Mouse (Mus musculus): ENCODE results near the gene Zfp574.
"Not testable (repeated sequence)": the region's sequence is repeated elsewhere in the genome, so short reads cannot be mapped to it uniquely, and the experiment has no call there.

The Zfp574 gene

DNA sequence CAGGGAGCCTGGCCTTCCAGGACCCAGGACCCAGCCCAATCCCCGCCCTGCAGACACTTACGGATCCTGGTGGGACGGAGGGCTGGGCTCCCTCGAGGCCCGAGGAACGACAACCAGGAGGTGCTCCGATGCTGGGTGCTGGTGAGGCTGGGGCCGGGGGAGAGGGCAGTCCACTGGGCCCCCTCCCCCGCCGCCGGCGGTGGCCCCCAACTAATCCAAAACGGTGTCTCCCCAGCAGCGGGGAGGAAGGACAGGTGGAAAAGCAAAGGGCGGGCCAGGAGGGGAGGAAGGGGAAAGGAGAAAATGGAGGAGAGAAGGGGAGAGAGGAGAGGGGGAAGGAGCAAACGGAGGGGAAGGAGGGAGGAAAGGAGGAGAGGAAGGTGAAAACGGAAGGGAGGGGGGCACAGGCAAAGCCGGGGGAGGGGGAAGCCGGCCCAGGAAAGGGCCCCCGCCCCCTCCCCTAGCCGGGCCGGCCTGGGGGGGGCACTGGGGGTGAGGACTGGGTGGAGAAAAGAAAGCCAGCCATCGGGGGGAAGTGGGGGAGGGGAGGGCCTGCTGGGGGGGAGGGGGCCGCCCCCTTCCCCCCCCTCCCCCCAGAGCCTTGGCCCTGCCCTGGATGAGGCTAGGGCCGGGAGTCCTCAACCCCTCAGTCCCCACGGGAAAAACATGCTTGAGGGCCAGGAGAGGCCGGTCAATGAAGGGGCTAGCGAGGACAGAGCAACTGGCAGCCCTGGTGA lies at the start of gene Zfp574, which contains the start of gene Grik5:
Gene Zfp574, plus strand, starts transcription at position 589 of the 737 bp plus-strand sequence.
Gene Grik5, minus strand, starts transcription at position 368 of the 737 bp plus-strand sequence.
- DNase-seq = no peak

DNA sequence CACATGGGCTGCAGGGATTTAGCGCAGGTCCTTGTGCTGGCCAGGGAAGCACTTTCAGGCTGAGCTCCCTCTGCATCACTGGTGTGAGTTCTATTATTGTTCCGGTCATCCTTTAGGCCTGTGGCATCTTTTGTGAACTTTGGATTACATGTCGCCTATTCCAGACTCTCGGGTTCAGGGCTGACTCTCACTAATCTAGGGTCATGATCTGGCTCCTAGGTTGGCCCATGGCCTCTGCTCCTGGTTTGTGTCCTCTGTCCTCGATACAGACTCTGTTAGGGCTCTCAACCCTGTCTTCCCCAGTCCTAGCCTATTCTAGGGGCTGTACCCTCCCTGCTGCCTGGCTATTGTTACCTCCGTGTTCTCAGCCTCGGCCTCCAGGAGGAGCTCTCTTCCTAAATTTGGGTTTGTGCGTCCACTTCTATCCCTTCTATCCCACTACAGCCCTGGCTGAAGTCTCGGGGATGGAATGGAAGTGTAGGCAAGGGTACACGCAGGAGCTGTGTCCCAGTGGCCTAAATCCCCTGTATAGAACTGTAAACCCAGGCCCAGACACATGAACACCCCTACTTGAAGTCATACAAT lies 46.4 kb upstream of the Zfp574 start:
- no peak for DNase-seq

DNA sequence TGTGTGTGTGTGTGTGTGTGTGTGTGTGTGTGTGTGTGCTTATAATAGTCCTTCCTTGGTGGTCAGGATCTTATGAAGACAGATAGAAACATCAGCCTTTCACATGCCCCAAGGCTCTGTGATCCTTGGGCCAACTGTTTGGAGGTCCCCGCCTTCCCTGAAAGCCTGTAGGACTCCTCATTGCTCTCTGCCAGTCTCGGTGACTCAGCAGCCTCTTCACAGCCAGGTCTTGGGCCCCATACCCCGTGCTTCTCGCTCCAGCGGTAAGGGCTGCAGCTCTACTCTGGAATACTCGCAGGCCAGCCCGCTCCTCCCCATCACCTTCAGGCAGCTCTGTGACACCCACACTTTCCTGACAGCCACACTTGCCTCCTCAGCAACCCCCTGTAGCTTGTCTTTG lies 45.9 kb upstream of the Zfp574 start:
- no peak for DNase-seq

- DNase-seq = peak; percentile 86
These were observed 42.2 kb upstream of the Zfp574 start for GRCm38 (mm10) chr7:25030032-25030753.

- DNase-seq = no peak
These were observed 40.8 kb upstream of the Zfp574 start for GRCm38 (mm10) chr7:25031528-25031927.

- DNase-seq = no peak
These were observed 37.6 kb upstream of the Zfp574 start for GRCm38 (mm10) chr7:25034796-25035195.

DNA sequence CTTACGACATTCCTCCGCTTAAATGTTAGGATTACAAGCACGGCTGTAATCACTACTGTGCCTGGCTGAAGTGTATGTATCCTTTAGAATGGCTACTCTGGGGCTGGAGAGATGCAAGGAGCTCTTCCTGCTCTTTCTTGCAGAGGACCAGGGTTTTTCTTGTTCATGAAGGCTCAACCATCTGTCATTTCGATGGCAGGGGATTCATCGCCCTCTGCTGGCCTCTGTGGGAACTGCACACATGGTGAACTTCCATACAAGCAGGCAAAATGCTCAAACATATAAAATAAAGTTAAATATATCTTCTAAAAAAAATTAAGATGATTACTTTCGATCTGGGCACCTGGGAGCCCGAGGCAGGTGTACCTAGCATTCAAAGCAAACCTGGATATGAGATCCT lies 36.5 kb upstream of the Zfp574 start:
- peak; percentile 92 for DNase-seq

GRCm38 (mm10) chr7:25041921-25042320 lies 30.4 kb upstream of the Zfp574 start:
- no peak for DNase-seq

DNA sequence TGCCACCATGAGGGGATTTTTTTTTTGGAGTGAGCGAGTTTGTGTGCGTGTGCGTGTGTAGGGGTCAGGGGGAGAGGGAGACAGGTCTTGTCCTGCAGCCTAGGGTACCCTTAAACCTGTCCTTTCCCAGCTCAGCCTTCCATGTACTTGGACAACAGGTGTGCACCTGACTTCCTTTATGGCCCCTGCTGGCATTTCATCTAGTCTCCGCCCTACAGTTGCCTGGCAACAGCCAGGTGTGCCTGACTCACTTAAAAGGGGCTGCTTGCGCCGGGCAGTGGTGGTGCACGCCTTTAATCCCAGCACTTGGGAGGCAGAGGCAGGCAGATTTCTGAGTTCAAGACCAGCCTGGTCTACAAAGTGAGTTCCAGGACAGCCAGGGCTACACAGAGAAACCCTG lies 27.8 kb upstream of the Zfp574 start:
- not testable (repeated sequence) for DNase-seq

GRCm38 (mm10) chr7:25047363-25047762 lies 25.0 kb upstream of the Zfp574 start:
- no peak for DNase-seq

DNA sequence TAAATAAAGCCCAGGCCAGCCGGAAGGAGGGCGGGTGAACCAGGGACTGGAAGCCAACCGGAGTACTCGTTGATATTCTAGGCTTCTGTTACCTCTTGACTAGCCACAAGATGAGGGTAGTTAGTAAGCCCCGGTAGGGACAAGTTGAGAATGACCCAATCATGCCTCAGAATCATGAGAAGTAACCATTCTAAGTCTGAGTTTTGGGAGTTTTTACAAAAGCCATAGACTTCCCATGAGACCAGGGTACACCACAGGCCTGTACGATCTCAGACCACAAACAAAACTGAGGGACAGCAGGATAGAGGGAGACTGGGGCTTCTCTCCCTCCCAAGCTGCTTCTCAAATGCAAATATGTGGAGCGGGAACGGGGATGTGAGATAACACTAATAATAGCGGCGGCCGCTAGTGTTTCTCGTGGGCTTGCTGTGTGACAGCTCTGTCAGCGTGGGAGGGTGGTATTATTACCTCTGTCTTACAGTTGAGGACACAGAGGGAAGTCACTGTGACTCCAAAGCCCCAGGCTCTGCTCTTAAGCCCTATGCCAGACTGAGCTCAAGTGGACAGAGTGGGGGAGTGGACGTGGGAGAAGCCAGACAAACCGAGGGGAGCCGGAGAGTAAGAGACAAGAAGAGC lies 23.0 kb upstream of the Zfp574 start:
- DNase-seq = no peak

GRCm38 (mm10) chr7:25052587-25052986 lies 19.8 kb upstream of the Zfp574 start:
- no peak for DNase-seq

GRCm38 (mm10) chr7:25056951-25057350 lies 15.4 kb upstream of the Zfp574 start:
- DNase-seq = no peak

GRCm38 (mm10) chr7:25057888-25058287 lies 14.5 kb upstream of the Zfp574 start:
- DNase-seq = no peak

- DNase-seq = no peak
These were observed 14.0 kb upstream of the Zfp574 start for GRCm38 (mm10) chr7:25058394-25058793.

DNA sequence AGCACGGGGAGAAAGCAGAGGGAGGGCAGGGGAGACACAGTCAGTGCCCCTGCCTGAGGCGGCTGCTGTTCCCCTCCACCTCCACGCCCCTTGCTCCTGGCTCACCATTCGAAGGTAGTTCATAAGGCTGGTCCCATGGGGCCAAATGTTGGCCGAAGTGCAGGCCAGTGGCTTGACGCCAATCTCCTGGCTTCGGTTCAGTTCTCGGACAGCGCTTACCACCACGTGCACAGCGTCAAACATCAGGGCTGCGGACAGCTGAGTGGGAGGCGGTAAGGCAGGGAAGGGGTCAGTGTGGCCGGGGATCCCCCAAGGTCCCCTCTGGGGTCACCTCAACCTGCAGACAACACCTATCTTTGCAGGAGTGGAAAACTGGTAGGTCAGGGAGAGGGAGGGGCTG lies 13.5 kb upstream of the Zfp574 start:
- DNase-seq = no peak

DNA sequence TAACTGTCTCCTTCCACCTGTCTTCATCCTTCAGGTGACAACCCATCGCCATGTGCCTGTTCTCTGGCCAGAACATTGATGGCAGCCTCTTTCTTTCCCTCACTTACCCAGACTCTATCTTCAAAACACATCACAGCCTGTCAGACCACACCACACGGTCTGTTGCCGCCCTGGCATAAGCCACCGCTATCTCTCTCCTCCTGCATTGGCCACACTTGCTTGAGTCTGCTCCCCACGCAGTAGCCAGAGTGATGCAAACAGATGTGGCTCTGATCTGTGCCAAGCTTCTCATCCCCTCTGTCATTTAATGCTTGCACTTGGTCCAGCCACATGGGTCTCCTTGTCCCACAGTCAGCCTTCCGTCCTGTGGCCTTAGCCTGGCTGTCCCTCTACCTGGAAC lies 9.0 kb upstream of the Zfp574 start:
- no peak for DNase-seq

DNA sequence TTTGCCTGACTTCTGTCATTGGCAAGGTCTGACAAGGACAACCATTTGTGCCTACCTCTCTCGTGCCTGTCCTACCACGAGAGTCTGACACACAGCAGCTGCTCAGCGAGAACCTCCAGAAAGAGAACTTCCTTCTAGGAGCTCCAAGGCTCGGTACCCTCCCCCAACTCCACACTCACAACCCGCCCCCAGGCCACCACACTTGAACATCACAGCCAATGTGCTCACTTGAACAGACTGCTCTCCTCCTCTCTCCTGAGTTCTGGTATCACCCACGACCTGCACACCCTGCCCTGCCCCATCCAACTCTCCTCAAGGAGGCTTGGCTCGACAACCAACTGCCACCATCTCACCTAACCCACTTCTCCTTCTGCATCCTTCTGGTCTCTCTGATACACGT lies 8.5 kb upstream of the Zfp574 start:
- no peak for DNase-seq

DNA sequence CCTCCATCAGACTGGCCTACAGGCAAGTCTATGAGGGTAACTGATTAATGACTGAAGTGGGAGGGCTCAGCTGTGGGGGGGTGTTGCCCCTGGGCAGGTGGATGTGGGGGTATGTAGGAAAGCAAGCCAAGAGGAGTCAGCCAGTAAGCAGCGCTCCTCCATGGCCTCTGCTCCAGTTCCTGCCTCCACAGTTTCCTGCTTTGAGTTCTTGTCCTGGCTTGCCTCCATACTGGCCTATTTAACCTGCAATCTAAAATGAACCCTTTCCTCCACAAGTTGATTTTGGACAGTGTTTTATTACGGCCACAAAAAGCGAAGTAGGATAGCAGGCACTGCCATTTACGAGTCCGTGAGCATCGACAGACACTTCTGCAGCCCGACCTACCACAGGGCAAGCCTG lies 5.0 kb upstream of the Zfp574 start:
- DNase-seq = no peak

DNA sequence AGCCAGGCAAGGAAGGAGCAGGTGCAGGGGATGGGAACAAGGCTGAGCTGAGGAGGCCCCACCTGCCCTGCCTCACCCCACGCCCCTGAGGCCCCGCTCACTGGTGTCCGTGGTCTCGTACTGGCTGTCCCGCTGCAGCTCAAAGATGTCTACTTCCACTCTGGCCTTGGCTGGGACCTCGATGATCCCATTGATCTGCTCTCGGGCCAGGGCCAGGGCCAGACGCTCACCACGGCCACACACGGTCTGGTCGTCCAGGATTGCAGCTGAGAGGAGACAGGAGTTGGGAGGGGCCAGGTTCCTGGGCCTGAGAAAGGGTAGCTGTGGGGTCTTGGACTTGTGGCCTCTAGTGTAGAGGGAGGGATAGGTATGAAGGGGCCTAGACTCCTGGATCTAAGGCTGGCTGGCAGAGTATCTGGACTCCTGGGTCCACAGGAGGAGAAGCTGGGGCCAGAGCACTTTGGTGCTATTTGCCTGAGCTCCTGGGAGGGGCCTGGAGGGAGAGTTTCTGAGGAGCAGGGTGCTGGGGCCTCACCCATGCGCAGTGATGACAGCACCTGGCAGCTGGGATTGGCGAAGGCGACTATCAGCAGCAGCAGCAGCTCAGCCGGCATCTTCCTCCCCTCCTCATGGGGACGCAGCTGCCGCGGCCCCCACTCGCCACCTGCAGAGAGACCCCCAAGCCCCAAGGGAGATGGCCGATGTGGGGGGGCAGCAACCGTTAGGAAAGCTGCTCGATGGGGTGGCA lies 4.3 kb upstream of the Zfp574 start:
- no peak for DNase-seq

- DNase-seq = no peak
These were observed 3.6 kb upstream of the Zfp574 start for GRCm38 (mm10) chr7:25068724-25069123.

GRCm38 (mm10) chr7:25072716-25073390 lies 486 bp downstream of the Zfp574 start:
- peak; percentile 74 for DNase-seq

Measured in right cerebral cortex, postnatal 4 days (tissue).